Mouse (Mus musculus) midbrain, embryonic 14.5 days (tissue): ENCODE measurements around the gene F7. TPM values are rescaled to one million over a fixed set of nuclear protein-coding genes. Genes with fewer than 3 reads are reported as not detected.

Source experiments
- ATAC-seq: fragments of 200-750 bp; cut with Nextera tagmentation; 2 replicates; pipeline ENCODE4 v1.8.0; 2017; ENCODE audit warnings: moderate number of reproducible peaks, moderate library complexity; ENCODE audit not compliant: low FRiP score, low TSS enrichment
- DNase-seq: peaks from one replicate; pipeline ENCODE4 v3.0.0-alpha.2; 2015
- H3K27ac ChIP-seq: fragments of 300-500 bp; sonication (generic); replicated peaks from 2 replicates; pipeline ENCODE4 v1.5.1; 2014; ENCODE audit warnings: mild to moderate bottlenecking, low read depth, low read length, moderate library complexity
- H3K27me3 ChIP-seq: fragments of 300-500 bp; sonication (generic); 2 replicates; pipeline ENCODE4 v1.6.1; 2014; ENCODE audit warnings: low read length, control low read depth, mixed read lengths; ENCODE audit not compliant: control insufficient read depth, insufficient read depth
- H3K36me3 ChIP-seq: fragments of 300-500 bp; sonication (generic); 2 replicates; pipeline ENCODE4 v1.6.1; 2014; ENCODE audit warnings: low read length, control low read depth; ENCODE audit not compliant: control insufficient read depth, insufficient read depth
- H3K4me1 ChIP-seq: fragments of 300-500 bp; sonication (generic); 2 replicates; pipeline ENCODE4 v1.6.1; 2014; ENCODE audit warnings: mild to moderate bottlenecking, antibody characterized with exemption, low read length, control low read depth; ENCODE audit not compliant: control insufficient read depth, insufficient read depth
- H3K4me2 ChIP-seq: fragments of 300-500 bp; sonication (generic); 2 replicates; pipeline ENCODE4 v1.6.1; 2014; ENCODE audit warnings: mild to moderate bottlenecking, low read length, moderate library complexity
- H3K4me3 ChIP-seq: fragments of 300-500 bp; sonication (generic); replicated peaks from 2 replicates; pipeline ENCODE4 v1.5.1; 2014; ENCODE audit warnings: low read depth, low read length
- H3K9ac ChIP-seq: fragments of 300-500 bp; sonication (generic); replicated peaks from 2 replicates; pipeline ENCODE4 v1.6.1; 2014; ENCODE audit warnings: mild to moderate bottlenecking, low read length, moderate library complexity
- H3K9me3 ChIP-seq: fragments of 300-500 bp; sonication (generic); 2 replicates; pipeline ENCODE4 v1.6.1; 2016; ENCODE audit warnings: low read length, control low read depth, mixed read lengths; ENCODE audit not compliant: control insufficient read depth
- WGBS: fragments of 180-500 bp; shearing (Covaris S2); extraction: QIAGEN DNeasy Blood & Tissue Kit; methylation state at CpG from one replicate; pipeline ENCODE4 v1.1.7; 2014; 5-methylcytosine and 5-hydroxymethylcytosine counted together
- polyA plus RNA-seq: library from polyadenylated mRNA; unstranded; fragments of >200 nt; fragmentation: Nextera tagmentation; extraction: Ambion mirVana; gene quantifications from 2 replicates; pipeline ENCODE4 v1.2.1, GENCODE M21; 2014

Gene F7
- polyA plus RNA-seq, 1 experiment from 2014 or later: not detected

- no peaks in the 10 kb centered on the region for H3K9me3 ChIP-seq
- H3K9ac ChIP-seq: no peak overlapping the region
- no peaks in the 10 kb centered on the region for H3K27me3 ChIP-seq
- no peak overlapping the region for H3K4me3 ChIP-seq
- peaks cover 100% of the 10 kb centered on the region for H3K36me3 ChIP-seq
- H3K27ac ChIP-seq: no peak overlapping the region
- no peaks in the 10 kb centered on the region for H3K4me1 ChIP-seq
- WGBS: 91% methylated on average over 4 of the region's 4 CpGs
- no peak overlapping the region for H3K4me2 ChIP-seq
- DNase-seq (no peak), ATAC-seq (no peak)
Measured at GRCm38 (mm10) chr8:13007458-13007857, 18.4 kb upstream of the F7 start.

GRCm38 (mm10) chr8:13010313-13010712 lies 15.5 kb upstream of the F7 start:
- Histone ChIP-seq H3K9me3 (no peaks in the 10 kb centered on the region), H3K9ac (no peak overlapping the region), H3K4me2 (no peak overlapping the region), H3K4me1 (no peaks in the 10 kb centered on the region), H3K27ac (no peak overlapping the region), H3K36me3 (peaks cover 100% of the 10 kb centered on the region), H3K4me3 (no peak overlapping the region), H3K27me3 (no peaks in the 10 kb centered on the region)
- 71% methylated on average over 4 of the region's 4 CpGs for WGBS
- ATAC-seq (no peak), DNase-seq (no peak)

GRCm38 (mm10) chr8:13019560-13019959 lies 6.3 kb upstream of the F7 start:
- no peak for DNase-seq
- Histone ChIP-seq H3K9ac (no peak overlapping the region), H3K27ac (no peak overlapping the region), H3K4me2 (no peak overlapping the region), H3K4me3 (no peak overlapping the region), H3K4me1 (no peaks in the 10 kb centered on the region), H3K36me3 (peaks cover 70% of the 10 kb centered on the region), H3K9me3 (no peaks in the 10 kb centered on the region), H3K27me3 (no peaks in the 10 kb centered on the region)
- 69% methylated on average over 4 of the region's 4 CpGs for WGBS
- ATAC-seq: no peak

GRCm38 (mm10) chr8:13021830-13022229 lies 4.0 kb upstream of the F7 start:
- Histone ChIP-seq H3K27me3 (no peaks in the 10 kb centered on the region), H3K27ac (no peak overlapping the region), H3K9ac (no peak overlapping the region), H3K4me3 (no peak overlapping the region), H3K4me1 (no peaks in the 10 kb centered on the region), H3K36me3 (peaks cover 47% of the 10 kb centered on the region), H3K4me2 (no peak overlapping the region), H3K9me3 (no peaks in the 10 kb centered on the region)
- 95% methylated on average over 8 of the region's 8 CpGs for WGBS
- no peak for ATAC-seq
- DNase-seq: no peak

GRCm38 (mm10) chr8:13027615-13028014 lies 1.8 kb downstream of the F7 start:
- ATAC-seq: no peak
- Histone ChIP-seq H3K27ac (no peak overlapping the region), H3K9ac (no peak overlapping the region), H3K4me2 (no peak overlapping the region), H3K9me3 (no peaks in the 10 kb centered on the region), H3K27me3 (no peaks in the 10 kb centered on the region), H3K4me1 (no peaks in the 10 kb centered on the region), H3K36me3 (no peaks in the 10 kb centered on the region), H3K4me3 (no peak overlapping the region)
- DNase-seq: no peak
- WGBS: 87% methylated on average over 5 of the region's 5 CpGs

- Histone ChIP-seq H3K4me3 (no peak overlapping the region), H3K9ac (no peak overlapping the region), H3K27me3 (no peaks in the 10 kb centered on the region), H3K4me2 (no peak overlapping the region), H3K9me3 (no peaks in the 10 kb centered on the region), H3K36me3 (no peaks in the 10 kb centered on the region), H3K4me1 (no peaks in the 10 kb centered on the region), H3K27ac (no peak overlapping the region)
- no peak for DNase-seq
- 82% methylated on average over 5 of the region's 5 CpGs for WGBS
- no peak for ATAC-seq
Measured at GRCm38 (mm10) chr8:13028482-13028881, 2.6 kb downstream of the F7 start.

- ATAC-seq (no peak), DNase-seq (no peak)
- Histone ChIP-seq H3K4me1 (peaks cover 2% of the 10 kb centered on the region; the same call in 1 of the 2 replicates), H3K4me2 (no peak overlapping the region), H3K27me3 (no peaks in the 10 kb centered on the region), H3K9ac (no peak overlapping the region), H3K27ac (no peak overlapping the region), H3K4me3 (no peak overlapping the region), H3K9me3 (no peaks in the 10 kb centered on the region), H3K36me3 (no peaks in the 10 kb centered on the region)
- WGBS: 92% methylated on average over 10 of the region's 10 CpGs
Measured at GRCm38 (mm10) chr8:13036346-13036812, 10.5 kb downstream of the F7 start.

- Histone ChIP-seq H3K4me1 (peaks cover 2% of the 10 kb centered on the region; the same call in 1 of the 2 replicates), H3K27me3 (no peaks in the 10 kb centered on the region), H3K4me3 (no peak within 1 kb of the TSS), H3K36me3 (no peaks in the 10 kb centered on the region), H3K4me2 (no peak within 1 kb of the TSS), H3K27ac (no peak within 1 kb of the TSS), H3K9ac (0 out of 2 replicates have a peak within 1 kb of the TSS, but pooled peaks have one; percentile 2), H3K9me3 (no peaks in the 10 kb centered on the region)
- DNase-seq (no peak), ATAC-seq (no peak)
- WGBS: 76% methylated on average over 7 of the region's 7 CpGs
Measured at GRCm38 (mm10) chr8:13037015-13037414, 11.2 kb downstream of the F7 start, which contains the start of gene F10. F10 (plus strand) TSS chr8:13037308.

- ATAC-seq (no peak), DNase-seq (no peak)
- WGBS: 36% methylated on average over 5 of the region's 5 CpGs
- Histone ChIP-seq H3K27ac (no peak overlapping the region), H3K9me3 (no peaks in the 10 kb centered on the region), H3K27me3 (no peaks in the 10 kb centered on the region), H3K36me3 (no peaks in the 10 kb centered on the region), H3K4me1 (peaks cover 2% of the 10 kb centered on the region; the same call in 1 of the 2 replicates), H3K9ac (0 out of 2 replicates have a peak overlapping the region, but pooled peaks have one; percentile 2), H3K4me3 (no peak overlapping the region), H3K4me2 (no peak overlapping the region)
Measured at GRCm38 (mm10) chr8:13037569-13037968, 11.7 kb downstream of the F7 start.
